Mouse (Mus musculus): ENCODE results near the gene Npas3. TPM values are rescaled to one million over a fixed set of nuclear protein-coding genes. Genes with fewer than 3 reads are reported as not detected.

Npas3 gene
- polyA plus RNA-seq, 1 experiment from 2014 or later, result 9.2 TPM

DNA sequence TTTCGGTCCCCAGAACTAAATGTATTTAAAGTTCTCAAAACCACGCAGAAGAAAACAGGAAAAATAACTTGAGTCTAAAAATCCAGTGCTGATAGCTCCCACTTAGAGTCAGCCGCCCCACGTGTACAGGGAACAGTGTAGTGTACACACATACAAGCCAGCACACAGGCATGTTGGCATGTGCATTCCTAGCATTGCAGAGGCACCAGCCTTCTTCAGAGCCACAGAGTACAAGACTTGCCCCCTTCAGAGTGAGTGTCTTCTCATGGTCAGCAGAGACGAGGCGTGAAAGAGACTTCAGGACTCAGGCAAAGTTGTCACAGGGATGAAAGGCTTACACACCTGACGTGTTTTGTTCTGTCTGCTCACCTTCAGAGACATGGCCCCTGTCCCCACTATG is 565.8 kb downstream of the Npas3 start:
- Histone ChIP-seq H3K4me3 (no peak overlapping the region), H3K36me3 (no peaks in the 10 kb centered on the region), H3K27ac (replicated peaks) (no peak overlapping the region), H3K27me3 (ENCODE audit: low read depth, poor library complexity, severe bottlenecking) (no peaks in the 10 kb centered on the region), H3K4me1 (peaks cover 12% of the 10 kb centered on the region), H3K9me3 (replicated peaks) (no peaks in the 10 kb centered on the region)
- WGBS, result 93% methylated on average over 7 of the region's 7 CpGs
- no peak for DNase-seq (ENCODE audit: low spot score)

DNA sequence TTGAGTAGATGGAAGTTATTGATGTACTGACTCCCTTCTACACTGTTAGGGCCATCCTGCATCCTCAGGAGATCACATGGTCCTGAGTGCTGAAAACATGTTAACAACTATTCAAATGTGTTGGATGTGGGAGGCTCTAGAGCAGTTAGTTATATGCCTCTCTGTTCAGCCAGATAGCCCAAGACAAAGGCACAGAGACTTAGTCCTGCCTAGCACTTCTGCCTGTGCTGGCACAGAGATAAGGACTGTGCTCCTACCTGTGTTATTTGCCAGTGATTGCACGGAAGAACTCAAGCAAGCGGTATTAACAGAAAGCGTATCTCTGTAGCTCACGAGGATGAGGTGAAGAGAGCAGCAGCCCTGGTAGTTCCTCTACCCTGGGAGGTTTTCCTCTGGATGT is 571.5 kb downstream of the Npas3 start:
- Histone ChIP-seq H3K27ac (replicated peaks) (no peak overlapping the region), H3K9me3 (replicated peaks) (no peaks in the 10 kb centered on the region), H3K27me3 (ENCODE audit: low read depth, poor library complexity, severe bottlenecking) (no peaks in the 10 kb centered on the region), H3K4me3 (no peak overlapping the region), H3K36me3 (no peaks in the 10 kb centered on the region), H3K4me1 (peaks cover 6% of the 10 kb centered on the region)
- WGBS, result 93% methylated on average over 4 of the region's 4 CpGs
- peak; percentile 4 for DNase-seq (ENCODE audit: low spot score)

DNA sequence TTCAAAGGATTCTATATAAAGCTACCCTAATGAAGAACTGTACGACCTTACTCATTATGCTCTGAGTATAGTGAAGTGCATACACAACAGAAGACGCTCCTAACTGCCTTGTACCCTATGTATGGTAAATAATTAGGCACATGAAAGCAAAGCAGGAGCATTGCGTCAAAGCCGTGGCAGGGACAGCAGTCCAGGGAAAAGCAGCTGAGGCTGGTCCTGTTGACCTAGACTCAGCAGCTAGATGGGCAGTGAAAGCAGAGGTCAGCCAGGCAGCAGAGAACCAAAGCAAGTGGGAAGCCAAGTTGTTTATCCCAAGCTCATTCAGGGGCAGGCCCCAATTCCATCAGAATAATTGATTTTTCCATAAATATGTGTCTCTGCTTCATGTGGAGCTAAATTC is 574.4 kb downstream of the Npas3 start:
- no peaks in the 10 kb centered on the region for H3K9me3 ChIP-seq (replicated peaks)
- no peak overlapping the region for H3K4me3 ChIP-seq
- no peaks in the 10 kb centered on the region for H3K36me3 ChIP-seq
- DNase-seq (ENCODE audit: low spot score), result no peak
- no peak overlapping the region for H3K27ac ChIP-seq (replicated peaks)
- no peaks in the 10 kb centered on the region for H3K27me3 ChIP-seq (ENCODE audit: low read depth, poor library complexity, severe bottlenecking)
- WGBS, result 75% methylated on average over 4 of the region's 4 CpGs
- H3K4me1 ChIP-seq, result peaks cover 19% of the 10 kb centered on the region

DNA sequence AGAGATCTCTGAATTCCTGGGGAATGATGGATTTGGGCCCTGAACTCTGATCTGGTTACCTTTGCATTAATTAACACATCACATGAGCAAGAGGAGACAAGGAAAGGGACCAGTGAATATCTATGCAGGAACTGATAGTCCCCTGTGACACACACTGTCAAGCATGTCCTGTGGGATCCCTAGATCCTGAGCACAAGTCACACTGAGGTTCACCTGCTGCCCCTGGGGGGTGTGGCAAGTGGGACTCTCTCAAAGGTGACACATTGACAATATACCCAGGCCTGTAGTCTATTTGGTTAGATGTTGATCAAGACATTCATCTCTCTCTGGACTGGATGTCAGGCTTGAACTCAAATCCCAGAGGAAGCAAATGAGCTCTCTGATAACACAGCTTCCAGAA is 576.8 kb downstream of the Npas3 start:
- no peak for DNase-seq (ENCODE audit: low spot score)
- H3K4me3 ChIP-seq, result no peak overlapping the region
- peaks cover 19% of the 10 kb centered on the region for H3K4me1 ChIP-seq
- no peaks in the 10 kb centered on the region for H3K36me3 ChIP-seq
- no peaks in the 10 kb centered on the region for H3K27me3 ChIP-seq (ENCODE audit: low read depth, poor library complexity, severe bottlenecking)
- no peak overlapping the region for H3K27ac ChIP-seq (replicated peaks)
- no peaks in the 10 kb centered on the region for H3K9me3 ChIP-seq (replicated peaks)

DNA sequence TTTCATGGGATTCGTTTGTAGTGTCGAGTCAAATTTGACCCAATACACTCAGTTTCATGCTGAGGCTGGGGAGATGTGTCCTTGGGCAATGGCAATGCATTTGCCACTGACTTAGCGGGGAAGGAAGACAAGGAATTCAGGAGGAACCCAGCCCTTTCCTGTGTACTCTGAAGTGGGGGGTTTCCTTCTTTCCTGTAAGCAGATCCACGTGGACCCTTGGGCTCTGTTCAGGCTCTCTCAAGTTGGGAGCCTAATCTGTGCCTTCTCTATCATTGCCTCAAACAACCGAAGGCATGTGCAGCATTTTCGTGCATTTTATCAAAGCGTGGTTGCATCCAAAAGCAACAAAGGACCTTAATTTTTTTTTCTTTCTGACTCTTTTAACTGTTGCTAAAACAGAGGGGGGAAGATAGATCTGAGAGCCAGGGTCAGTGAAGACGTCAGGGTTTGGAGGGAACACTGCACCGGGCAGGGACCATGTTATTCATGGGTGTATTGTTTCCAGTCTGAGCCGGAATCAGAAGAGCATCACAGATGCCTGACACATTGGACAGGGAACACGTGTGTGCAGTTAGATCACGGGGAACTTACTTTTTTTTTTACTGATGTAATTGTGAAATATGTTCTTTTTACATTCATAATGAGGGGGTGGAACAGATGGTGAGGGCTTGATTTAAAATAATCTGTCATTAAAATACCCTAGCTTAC is 577.6 kb downstream of the Npas3 start:
- Histone ChIP-seq H3K27me3 (ENCODE audit: low read depth, poor library complexity, severe bottlenecking) (no peaks in the 10 kb centered on the region), H3K4me1 (peaks cover 19% of the 10 kb centered on the region), H3K9me3 (replicated peaks) (no peaks in the 10 kb centered on the region), H3K36me3 (no peaks in the 10 kb centered on the region), H3K27ac (replicated peaks) (no peak overlapping the region), H3K4me3 (no peak overlapping the region)
- 80% methylated on average over 12 of the region's 12 CpGs for WGBS
- DNase-seq (ENCODE audit: low spot score), result no peak

DNA sequence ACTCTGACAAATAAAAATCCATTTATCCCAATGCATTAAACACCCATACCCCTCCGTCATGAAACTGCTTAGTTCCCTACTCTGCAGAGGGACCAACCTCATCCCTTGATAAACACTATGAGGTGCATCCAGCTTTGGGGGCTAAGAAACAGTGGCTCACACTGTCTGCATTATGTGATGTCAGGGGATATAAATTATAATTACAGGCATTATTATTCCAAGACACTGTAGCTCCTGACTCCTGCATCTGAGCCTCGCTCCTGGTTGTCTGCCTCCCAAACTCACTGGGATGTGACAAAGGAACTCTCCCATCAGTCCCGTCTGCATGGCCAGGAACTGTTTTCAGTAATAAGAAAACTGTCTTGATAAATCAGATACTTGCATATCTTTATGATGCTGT is 578.3 kb downstream of the Npas3 start:
- Histone ChIP-seq H3K36me3 (no peaks in the 10 kb centered on the region), H3K27me3 (ENCODE audit: low read depth, poor library complexity, severe bottlenecking) (no peaks in the 10 kb centered on the region), H3K4me3 (no peak overlapping the region), H3K4me1 (peaks cover 19% of the 10 kb centered on the region), H3K9me3 (replicated peaks) (no peaks in the 10 kb centered on the region), H3K27ac (replicated peaks) (no peak overlapping the region)
- 85% methylated on average over 3 of the region's 3 CpGs for WGBS
- DNase-seq (ENCODE audit: low spot score), result no peak

DNA sequence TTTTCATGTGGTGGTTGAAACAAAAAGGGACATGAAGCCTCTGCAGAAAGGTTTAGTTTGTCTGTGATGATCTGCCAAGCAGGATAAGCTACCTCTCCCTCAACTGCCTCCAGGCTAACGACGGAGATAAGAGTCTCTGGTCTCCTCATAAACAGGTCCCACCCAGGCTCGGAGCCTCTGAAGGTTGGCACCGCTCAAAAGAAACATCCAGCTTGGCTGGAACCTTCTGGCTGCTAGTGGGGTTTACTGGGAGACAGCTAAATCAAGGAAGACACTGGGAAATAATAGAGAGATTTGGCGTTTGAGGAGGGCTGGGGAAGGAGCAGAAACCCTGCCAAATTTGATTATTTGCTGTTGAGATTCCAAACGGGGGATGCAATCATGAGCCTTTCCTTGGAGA is 584.1 kb downstream of the Npas3 start:
- H3K4me1 ChIP-seq, result peaks cover 14% of the 10 kb centered on the region
- H3K36me3 ChIP-seq, result no peaks in the 10 kb centered on the region
- 78% methylated on average over 6 of the region's 6 CpGs for WGBS
- no peak overlapping the region for H3K4me3 ChIP-seq
- H3K27me3 ChIP-seq (ENCODE audit: low read depth, poor library complexity, severe bottlenecking), result no peaks in the 10 kb centered on the region
- DNase-seq (ENCODE audit: low spot score), result no peak
- H3K9me3 ChIP-seq (replicated peaks), result no peaks in the 10 kb centered on the region
- H3K27ac ChIP-seq (replicated peaks), result no peak overlapping the region

DNA sequence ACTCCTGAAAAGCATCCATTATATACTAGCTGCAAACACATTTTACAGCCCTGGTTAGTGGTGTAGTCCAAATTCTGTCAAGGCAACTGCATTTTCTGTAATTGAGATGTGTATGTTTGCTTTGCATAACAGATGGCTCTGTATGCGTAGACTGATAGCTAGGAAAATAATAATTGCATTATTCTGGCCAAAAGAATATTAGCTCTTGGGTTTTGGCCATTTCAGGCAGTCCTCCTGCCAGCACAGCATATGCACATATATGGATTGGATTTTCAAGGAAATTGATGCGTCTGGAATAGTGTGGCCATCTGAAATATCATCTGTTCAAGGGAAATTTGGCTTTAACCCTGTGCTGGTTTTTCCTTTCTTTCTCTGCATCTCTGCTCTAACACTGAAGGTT is 584.9 kb downstream of the Npas3 start:
- 89% methylated on average over 2 of the region's 2 CpGs for WGBS
- Histone ChIP-seq H3K9me3 (replicated peaks) (no peaks in the 10 kb centered on the region), H3K36me3 (no peaks in the 10 kb centered on the region), H3K27me3 (ENCODE audit: low read depth, poor library complexity, severe bottlenecking) (no peaks in the 10 kb centered on the region), H3K4me3 (no peak overlapping the region), H3K4me1 (peaks cover 21% of the 10 kb centered on the region), H3K27ac (replicated peaks) (no peak overlapping the region)
- peak; percentile 2 for DNase-seq (ENCODE audit: low spot score)

DNA sequence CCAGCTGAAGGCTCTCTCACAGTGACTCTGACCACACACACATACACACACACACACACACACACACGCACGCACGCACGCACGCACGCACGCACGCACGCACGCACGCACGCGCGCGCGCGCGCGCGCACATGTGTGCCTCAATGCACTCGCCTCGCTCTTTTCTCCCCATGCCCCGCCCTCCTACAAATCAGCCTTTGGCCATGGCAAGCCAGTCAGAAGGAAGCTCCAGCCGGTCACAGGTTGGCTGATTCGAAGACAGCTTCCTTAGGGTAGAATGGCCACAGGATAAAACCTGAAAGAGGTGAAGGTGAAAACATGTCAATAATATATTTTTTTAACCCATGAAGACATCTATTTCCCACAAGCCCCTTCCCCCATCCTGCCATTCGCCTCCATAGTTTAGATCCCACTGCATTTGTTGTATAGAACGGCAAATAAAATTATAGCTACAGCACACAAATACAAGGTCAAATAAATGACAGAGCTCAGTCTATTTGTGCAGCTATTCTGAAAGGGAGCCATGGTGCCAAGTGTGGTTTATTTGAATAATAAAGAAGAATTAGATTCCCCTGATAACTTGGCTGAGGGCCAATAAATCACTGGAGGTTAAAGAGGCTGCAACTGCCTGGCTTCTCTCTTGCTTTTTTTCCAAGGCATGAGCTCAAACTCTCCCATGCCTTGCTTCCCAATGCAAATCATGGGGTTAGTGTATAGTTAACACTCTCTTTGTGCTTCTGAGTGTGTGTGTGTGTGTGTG is 587.7 kb downstream of the Npas3 start:
- DNase-seq (ENCODE audit: low spot score), result no peak
- Histone ChIP-seq H3K36me3 (no peaks in the 10 kb centered on the region), H3K27me3 (ENCODE audit: low read depth, poor library complexity, severe bottlenecking) (no peaks in the 10 kb centered on the region), H3K4me3 (no peak overlapping the region), H3K9me3 (replicated peaks) (no peaks in the 10 kb centered on the region), H3K4me1 (peaks cover 36% of the 10 kb centered on the region), H3K27ac (replicated peaks) (no peak overlapping the region)
- WGBS, result 82% methylated on average over 27 of the region's 27 CpGs

DNA sequence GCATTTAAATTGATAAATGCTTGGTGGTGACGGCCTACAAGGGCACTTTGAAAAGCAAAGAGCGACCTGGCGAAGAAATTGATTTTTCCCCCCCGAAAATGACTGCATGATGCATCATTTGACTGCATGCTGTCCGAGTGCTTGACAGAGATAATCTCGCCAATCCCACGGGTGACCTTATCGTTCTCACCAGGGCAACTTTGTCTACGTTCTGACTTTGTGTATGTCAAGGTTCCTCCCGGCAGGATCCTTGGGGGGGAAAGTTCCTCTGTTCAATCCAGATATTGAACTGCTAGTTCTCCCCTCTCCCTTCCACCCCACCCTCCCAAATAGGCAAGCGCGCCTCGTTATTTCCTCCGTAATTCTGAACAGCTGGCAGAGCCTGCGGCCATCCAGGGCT is 588.9 kb downstream of the Npas3 start:
- WGBS, result 87% methylated on average over 15 of the region's 15 CpGs
- H3K27ac ChIP-seq (replicated peaks), result no peak overlapping the region
- no peaks in the 10 kb centered on the region for H3K9me3 ChIP-seq (replicated peaks)
- DNase-seq (ENCODE audit: low spot score), result no peak
- H3K4me3 ChIP-seq, result no peak overlapping the region
- H3K4me1 ChIP-seq, result peaks cover 48% of the 10 kb centered on the region
- no peaks in the 10 kb centered on the region for H3K36me3 ChIP-seq
- no peaks in the 10 kb centered on the region for H3K27me3 ChIP-seq (ENCODE audit: low read depth, poor library complexity, severe bottlenecking)

DNA sequence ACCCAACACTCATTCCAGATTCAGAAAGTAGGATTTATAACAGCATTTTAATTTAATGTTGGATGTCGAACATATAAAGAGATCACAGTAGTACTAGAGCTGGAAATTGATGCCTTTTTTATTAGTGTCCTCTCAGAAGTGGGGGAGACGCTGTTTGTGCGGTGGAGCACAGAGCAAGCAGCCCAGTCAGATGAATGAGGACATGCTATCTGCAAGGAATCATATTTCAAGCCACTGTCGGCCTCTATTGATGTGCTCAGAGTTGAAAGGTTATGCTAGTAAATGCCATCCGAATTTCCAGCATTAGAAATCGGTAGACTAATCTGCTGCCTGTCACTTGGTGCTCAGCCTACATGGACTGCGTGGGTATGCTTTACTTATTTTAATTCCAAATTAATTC is 590.1 kb downstream of the Npas3 start:
- H3K27me3 ChIP-seq (ENCODE audit: low read depth, poor library complexity, severe bottlenecking), result no peaks in the 10 kb centered on the region
- no peak overlapping the region; the same call in 1 of the 2 replicates for H3K27ac ChIP-seq (replicated peaks)
- no peak for DNase-seq (ENCODE audit: low spot score)
- no peaks in the 10 kb centered on the region for H3K9me3 ChIP-seq (replicated peaks)
- no peaks in the 10 kb centered on the region for H3K36me3 ChIP-seq
- H3K4me1 ChIP-seq, result peaks cover 50% of the 10 kb centered on the region
- WGBS, result 52% methylated on average over 7 of the region's 7 CpGs
- no peak overlapping the region for H3K4me3 ChIP-seq

DNA sequence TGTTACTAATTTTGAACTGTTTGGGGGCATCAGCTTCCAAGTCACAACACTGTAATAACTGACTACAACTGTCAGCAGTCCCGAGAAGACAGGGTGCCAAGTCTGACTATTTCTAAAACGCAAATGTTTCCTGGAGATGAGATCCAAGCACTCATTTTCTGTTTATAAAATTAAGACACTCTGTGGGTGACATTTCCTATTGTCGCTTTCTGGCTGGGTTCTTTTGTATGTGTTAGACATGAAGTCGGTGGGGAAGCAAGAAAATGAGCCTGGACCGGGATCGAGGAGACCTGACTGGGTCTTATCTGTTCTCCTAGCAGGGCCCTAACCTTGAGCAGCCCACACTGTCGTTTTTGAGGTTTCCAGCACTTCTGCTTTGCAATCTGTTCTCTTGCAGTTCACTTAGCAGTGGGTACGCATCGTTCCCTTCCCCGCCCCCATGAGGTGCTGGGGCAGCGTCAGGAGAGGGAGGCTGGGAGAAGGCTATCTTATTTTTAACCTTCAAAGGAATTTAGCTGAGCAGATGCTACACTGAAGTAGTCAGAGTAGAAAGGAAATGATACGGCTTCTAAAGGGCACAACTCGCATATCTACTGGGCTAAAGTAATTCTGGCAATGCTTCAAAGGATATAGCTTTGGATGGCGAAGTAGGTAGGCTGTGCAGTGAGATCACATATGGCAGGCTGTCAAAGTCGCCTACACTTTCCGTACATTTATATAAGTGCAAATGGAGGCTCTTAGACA is 593.6 kb downstream of the Npas3 start:
- Histone ChIP-seq H3K27me3 (ENCODE audit: low read depth, poor library complexity, severe bottlenecking) (no peaks in the 10 kb centered on the region), H3K4me1 (peaks cover 51% of the 10 kb centered on the region), H3K4me3 (no peak overlapping the region), H3K36me3 (no peaks in the 10 kb centered on the region), H3K27ac (replicated peaks) (no peak overlapping the region), H3K9me3 (replicated peaks) (no peaks in the 10 kb centered on the region)
- 80% methylated on average over 16 of the region's 16 CpGs for WGBS
- DNase-seq (ENCODE audit: low spot score), result no peak

DNA sequence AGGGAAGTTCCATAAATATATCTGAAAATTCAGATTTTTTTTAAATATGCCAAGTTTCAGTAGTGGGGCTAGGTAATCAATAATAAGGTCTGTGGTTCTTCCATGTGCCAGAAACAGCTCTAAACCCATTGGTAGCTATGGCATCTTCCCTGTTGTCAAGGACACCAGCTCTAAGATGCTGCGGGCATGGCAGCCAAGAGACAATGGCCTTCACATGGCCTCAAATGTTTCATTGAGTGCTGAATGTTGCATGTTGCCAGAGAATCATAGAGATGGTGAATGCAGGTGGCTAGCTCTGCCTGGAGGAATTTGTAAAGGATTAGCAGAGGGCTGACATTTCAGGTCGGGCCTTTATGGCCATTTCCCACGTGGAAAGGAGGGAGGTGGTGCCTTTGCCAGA is 595.1 kb downstream of the Npas3 start:
- no peaks in the 10 kb centered on the region for H3K9me3 ChIP-seq (replicated peaks)
- WGBS, result 57% methylated on average over 3 of the region's 3 CpGs
- no peak for DNase-seq (ENCODE audit: low spot score)

More for the DNA sequence above, 595.1 kb downstream of the Npas3 start:
- peaks cover 36% of the 10 kb centered on the region for H3K4me1 ChIP-seq
- H3K27ac ChIP-seq (replicated peaks), result no peak overlapping the region
- no peaks in the 10 kb centered on the region for H3K27me3 ChIP-seq (ENCODE audit: low read depth, poor library complexity, severe bottlenecking)
- H3K4me3 ChIP-seq, result no peak overlapping the region
- H3K36me3 ChIP-seq, result no peaks in the 10 kb centered on the region

All from midbrain, embryonic 10.5 days (tissue).